Mouse (Mus musculus) bone marrow macrophage, adult 2 months (primary cell): ENCODE measurements around the gene Azin2.

Experiments
- CTCF ChIP-seq: IDR thresholded peaks from 2 replicates; pipeline ENCODE4 v1.5.1; 2012; ENCODE audit warnings: low read depth, mild to moderate bottlenecking, low read length, moderate library complexity
- POLR2A ChIP-seq: IDR thresholded peaks from 2 replicates; pipeline ENCODE4 v1.6.1; 2012; ENCODE audit warnings: mild to moderate bottlenecking, low read depth, low read length, borderline replicate concordance

GRCm38 (mm10) chr4:128886571-128886970 lies 75.7 kb downstream of the Azin2 start:
- no peak for TF ChIP-seq POLR2A
- TF ChIP-seq CTCF = no peak
